Mouse (Mus musculus): ENCODE data around the gene Hgd.

Hgd gene

GRCm38 (mm10) chr16:37579994-37580393 lies at the start of gene Hgd:
Gene Hgd (plus strand): TSS chr16:37580153.
- no peak for DNase-seq (ENCODE audit: inconsistent ontology term)

- no peak for DNase-seq (ENCODE audit: inconsistent ontology term)
Measured at GRCm38 (mm10) chr16:37530170-37530569, 49.8 kb upstream of the Hgd start.

GRCm38 (mm10) chr16:37532046-37532445 lies 47.9 kb upstream of the Hgd start:
- no peak for DNase-seq (ENCODE audit: inconsistent ontology term)

DNA sequence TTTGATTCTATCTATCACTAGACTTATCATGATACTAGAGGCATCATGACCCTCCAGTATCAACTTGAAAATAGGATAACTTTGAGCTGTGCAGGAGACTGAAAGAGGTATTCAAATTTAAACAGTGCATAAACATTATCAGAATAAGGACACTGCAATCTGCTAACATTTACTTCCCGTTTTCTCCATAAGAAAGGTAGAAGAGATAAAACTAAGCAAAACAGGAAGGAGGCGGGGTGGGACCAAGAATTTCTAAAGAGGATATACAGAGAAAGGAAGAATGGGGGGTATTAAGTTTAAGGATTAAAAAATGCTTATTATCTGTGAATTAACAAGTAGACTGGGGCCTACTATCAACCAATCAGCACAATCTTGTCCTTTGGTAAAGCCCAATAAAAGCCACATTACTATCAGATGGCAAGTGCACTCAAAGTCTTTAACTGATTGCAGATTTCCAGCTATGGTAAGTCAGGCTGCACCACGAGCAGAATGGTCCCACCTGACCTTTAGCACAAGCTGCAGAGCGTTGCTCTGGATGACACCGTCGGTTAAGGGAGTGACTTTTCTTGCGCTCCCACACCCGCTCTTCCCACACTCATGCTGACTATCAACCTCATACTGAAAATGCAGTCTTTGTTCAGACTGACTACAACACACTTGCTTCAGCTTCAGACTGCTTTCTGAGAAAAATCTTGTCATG lies 46.4 kb upstream of the Hgd start:
- DNase-seq (ENCODE audit: inconsistent ontology term) = no peak

DNA sequence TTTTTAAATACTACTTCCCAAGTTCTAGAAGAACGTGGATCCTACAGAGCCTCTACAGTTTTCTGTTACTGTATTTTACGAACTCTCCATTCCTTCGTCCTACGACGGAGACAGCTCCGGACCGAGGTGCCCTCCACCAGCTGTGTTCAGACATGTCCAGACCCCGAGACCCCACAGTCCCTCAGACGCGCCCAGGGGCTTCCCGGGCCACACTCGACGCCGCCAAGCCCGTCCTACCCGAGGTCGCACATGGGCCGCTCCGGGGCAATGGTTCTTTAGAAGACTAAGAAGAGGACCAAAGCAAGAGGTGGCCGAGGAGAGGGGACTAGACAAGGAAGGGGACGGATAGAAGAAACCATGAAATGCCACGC lies 40.7 kb upstream of the Hgd start:
- DNase-seq (ENCODE audit: inconsistent ontology term) = no peak

- DNase-seq (ENCODE audit: inconsistent ontology term) = peak; percentile 97
Measured at GRCm38 (mm10) chr16:37539611-37540580, 40.1 kb upstream of the Hgd start, which contains the start of the genes Gtf2e1 and Rabl3. Gene Gtf2e1 (minus strand): TSS chr16:37539789. Gene Rabl3 (plus strand): TSS chr16:37539885.

- DNase-seq (ENCODE audit: inconsistent ontology term) = no peak
Measured at GRCm38 (mm10) chr16:37540776-37541175, 39.2 kb upstream of the Hgd start.

DNA sequence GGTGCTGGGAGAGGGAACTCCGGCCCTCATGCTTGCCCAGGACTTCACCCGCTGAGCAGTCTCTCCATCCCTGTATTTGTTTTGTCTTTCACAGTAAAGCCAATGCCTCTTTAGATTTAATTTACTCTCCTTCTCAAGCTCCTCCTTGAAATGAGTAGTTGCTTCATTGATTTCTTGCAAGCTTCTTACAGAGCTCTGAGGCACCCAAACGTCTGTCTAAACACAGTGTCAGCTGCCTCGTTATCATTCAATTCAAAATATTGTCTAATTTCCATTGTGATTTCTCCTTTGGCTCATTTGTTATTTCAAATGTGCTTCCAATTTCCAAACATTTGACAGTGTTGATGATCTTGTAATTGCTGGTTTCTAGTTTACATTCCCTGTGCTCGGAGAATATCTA lies 33.6 kb upstream of the Hgd start:
- DNase-seq (ENCODE audit: inconsistent ontology term) = no peak

DNA sequence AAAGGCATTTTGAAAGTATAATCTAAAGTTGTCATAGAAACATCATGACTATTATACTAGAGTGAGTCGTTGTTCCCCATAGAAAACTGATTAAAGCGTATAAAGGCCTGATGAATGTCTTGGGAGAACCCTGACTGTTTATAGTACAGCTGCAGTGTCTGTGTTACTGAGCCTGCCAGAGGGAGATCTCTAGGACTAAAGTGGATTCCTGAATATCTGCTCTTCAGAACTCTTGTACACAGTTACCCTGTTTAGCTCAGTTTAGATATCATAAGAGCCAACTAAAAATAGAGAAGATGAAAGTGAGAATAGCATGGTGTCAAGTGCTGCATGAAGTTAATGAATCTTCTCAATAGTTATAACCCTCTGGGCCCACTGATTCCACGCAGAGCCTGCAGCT lies 29.7 kb upstream of the Hgd start:
- DNase-seq (ENCODE audit: inconsistent ontology term) = no peak

- no peak for DNase-seq (ENCODE audit: inconsistent ontology term)
Measured at GRCm38 (mm10) chr16:37550981-37551380, 29.0 kb upstream of the Hgd start.

- no peak for DNase-seq (ENCODE audit: inconsistent ontology term)
Measured at GRCm38 (mm10) chr16:37552824-37553223, 27.1 kb upstream of the Hgd start.

DNA sequence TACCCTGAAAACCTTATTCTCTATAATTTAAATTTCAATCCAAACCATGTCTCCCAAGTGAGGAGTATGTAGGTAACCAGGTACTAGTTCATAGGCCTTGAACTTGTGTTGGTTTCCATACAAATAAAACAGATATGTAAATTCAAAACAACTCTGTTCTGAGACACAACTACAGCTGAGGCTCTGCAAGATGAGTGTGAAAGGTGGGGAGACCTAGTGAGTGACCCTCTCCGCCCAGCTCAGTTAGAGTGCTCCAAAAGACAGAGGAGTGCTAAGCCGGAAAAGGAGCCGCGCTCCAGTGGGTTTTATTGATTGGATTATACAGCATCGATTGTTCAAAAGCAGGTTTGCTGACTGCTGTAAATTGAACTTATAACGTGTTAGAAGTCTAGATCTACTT lies 17.5 kb upstream of the Hgd start:
- DNase-seq (ENCODE audit: inconsistent ontology term) = no peak

DNA sequence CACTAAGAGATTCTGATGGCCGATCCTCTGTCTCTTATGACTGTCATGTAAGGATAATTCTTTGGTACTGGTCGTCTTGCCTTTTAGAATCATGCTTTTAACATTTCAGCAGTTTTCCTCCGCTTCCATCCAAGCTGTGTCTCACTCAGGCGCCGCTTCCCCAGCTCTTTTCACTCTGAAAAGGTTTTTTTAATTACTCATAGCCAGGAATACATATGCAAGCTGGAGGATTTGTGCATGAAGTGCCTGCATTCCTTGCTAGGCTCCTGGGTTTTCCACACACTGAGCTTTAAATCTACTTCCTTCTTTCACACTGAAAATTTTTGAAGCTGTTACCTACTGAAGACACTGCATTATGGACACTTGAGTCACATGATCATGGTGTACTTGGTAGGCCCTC lies 17.0 kb upstream of the Hgd start:
- DNase-seq (ENCODE audit: inconsistent ontology term) = no peak

DNA sequence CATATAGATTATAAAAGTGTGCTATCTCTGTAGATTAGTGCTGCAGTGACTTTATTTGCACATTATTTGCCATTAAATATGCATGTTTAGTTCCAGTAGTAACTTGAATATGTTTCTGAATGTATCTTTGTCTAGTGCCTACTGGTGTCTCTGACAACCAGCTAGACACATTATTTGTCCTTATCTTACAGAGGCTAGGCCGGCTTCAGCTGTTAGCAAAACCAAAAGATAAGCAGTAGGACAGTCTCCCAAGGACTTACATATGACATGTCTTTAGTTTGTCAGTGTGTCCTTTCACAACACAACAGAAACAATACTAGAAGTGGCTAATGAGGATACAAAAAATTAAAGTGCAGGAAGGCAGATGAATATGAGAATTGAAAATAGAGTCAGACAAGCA lies 14.8 kb upstream of the Hgd start:
- no peak for DNase-seq (ENCODE audit: inconsistent ontology term)

DNA sequence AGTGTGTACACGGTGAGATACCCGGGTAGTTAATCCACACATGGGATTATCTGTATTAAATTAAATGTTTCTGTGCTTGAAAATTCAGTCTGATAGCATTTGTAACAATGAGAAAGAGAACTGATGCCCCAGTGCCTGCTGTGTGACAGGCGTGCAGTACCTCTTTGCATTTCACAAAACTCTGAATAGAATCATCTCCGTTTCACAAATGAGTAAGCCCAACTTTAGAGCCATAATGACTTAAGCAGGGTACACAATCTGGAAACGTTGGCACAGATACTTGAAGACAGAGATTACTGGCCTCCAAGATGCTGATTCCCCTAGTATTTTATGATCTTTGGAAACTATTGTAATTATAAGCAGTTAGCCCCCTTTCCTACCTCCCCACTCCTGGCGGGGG lies 13.8 kb upstream of the Hgd start:
- DNase-seq (ENCODE audit: inconsistent ontology term) = no peak

- DNase-seq (ENCODE audit: inconsistent ontology term) = peak; percentile 7
Measured at GRCm38 (mm10) chr16:37567113-37568050, 12.6 kb upstream of the Hgd start.

DNA sequence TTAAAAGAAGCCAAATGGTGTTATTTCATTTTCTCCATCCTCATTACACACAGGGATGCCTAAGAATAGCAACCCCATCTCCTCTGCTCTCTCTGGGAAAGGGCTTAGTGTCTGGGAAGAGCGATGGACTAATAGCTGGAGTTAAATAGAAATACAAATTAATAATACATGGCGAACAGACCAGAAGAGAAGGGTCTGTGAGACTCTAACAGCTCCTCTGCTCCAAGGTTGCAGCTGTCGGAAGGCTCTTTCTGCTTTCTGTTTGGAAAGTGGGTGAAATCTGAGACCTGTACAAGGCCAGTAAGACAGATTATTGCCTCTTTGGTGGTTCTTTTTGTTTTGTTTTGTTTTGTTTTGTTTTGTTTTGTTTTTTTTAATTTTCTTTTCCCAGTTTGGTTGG lies 8.4 kb upstream of the Hgd start:
- DNase-seq (ENCODE audit: inconsistent ontology term) = no peak

GRCm38 (mm10) chr16:37572117-37572754 lies 7.7 kb upstream of the Hgd start:
- no peak for DNase-seq (ENCODE audit: inconsistent ontology term)

DNA sequence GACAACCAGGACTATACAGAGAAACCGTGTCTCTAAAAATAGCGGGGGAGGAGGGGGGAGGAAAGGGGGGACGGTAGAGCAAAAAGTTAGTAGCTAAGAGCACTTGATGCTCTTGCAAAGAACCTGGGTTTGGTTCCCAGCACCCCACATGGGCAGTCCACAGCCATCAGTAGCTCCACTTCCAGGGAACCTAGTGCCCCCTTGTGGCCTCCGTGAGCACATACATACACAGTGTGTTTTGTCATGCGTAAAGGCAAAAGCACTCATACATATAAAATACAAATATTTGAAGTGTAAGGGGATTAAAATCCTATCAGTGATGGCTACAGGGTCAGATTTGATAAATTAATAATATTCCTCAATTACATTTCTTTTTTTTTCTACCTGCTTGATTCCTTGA lies 6.9 kb upstream of the Hgd start:
- DNase-seq (ENCODE audit: inconsistent ontology term) = no peak

DNA sequence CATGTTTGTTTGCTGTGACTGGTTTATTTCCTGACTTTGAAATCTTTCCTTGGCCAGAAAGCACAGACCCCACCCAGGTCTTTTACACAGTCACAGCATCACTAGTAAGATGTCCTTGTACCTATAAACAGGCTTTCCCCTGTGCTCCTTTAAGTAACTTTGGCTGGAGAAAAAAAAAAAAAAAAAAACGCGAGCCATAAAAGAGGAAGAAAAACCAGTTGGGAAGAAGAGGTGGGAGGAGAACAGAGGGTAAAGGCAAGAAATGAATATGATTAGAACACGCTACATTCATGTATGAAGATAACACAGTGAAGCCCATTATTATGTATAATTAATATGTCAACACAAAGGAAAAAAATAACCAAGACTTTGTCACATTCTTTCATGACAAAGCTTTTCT lies 4.6 kb upstream of the Hgd start:
- DNase-seq (ENCODE audit: inconsistent ontology term) = no peak

- no peak for DNase-seq (ENCODE audit: inconsistent ontology term)
Measured at GRCm38 (mm10) chr16:37579591-37579990, 362 bp upstream of the Hgd start.
